Mouse (Mus musculus) liver, embryonic 11.5 days (tissue): ENCODE data around the gene Stard13. TPM values are rescaled to one million over a fixed set of nuclear protein-coding genes. Genes with fewer than 3 reads are reported as not detected.
A peak's percentile ranks its signal among the peaks of the same experiment; 100 is the strongest.

Source experiments
- ATAC-seq: fragments of 200-750 bp; cut with Nextera tagmentation; replicated peaks from 2 replicates; pipeline ENCODE4 v1.8.0; 2017; ENCODE audit warnings: moderate number of reproducible peaks, mild to moderate bottlenecking, moderate TSS enrichment, moderate library complexity; ENCODE audit not compliant: low FRiP score
- DNase-seq: peaks from one replicate; pipeline ENCODE4 v3.0.0-alpha.2; 2017; ENCODE audit warnings: low spot score
- H3K27ac ChIP-seq: fragments of 300-500 bp; sonication (generic); 2 replicates; pipeline ENCODE4 v1.5.1; 2014; ENCODE audit warnings: mild to moderate bottlenecking, low read depth, low read length, control low read depth
- H3K27me3 ChIP-seq: fragments of 300-500 bp; sonication (generic); replicated peaks from 2 replicates; pipeline ENCODE4 v1.6.1; 2014; ENCODE audit warnings: low read length, mixed read lengths; ENCODE audit not compliant: control insufficient read depth, insufficient read depth
- H3K36me3 ChIP-seq: fragments of 300-500 bp; sonication (generic); 2 replicates; pipeline ENCODE4 v1.6.1; 2014; ENCODE audit warnings: mild to moderate bottlenecking, low read length, moderate library complexity, mixed read lengths; ENCODE audit not compliant: control insufficient read depth, insufficient read depth
- H3K4me1 ChIP-seq: fragments of 300-500 bp; sonication (generic); replicated peaks from 2 replicates; pipeline ENCODE4 v1.6.1; 2014; ENCODE audit warnings: low read length, mixed read lengths; ENCODE audit not compliant: control insufficient read depth, insufficient read depth
- H3K4me2 ChIP-seq: fragments of 300-500 bp; sonication (generic); 2 replicates; pipeline ENCODE4 v1.6.1; 2014; ENCODE audit warnings: mild to moderate bottlenecking, control low read depth, moderate library complexity
- H3K4me3 ChIP-seq: fragments of 300-500 bp; sonication (generic); 2 replicates; pipeline ENCODE4 v1.5.1; 2014; ENCODE audit warnings: low read depth, low read length, control low read depth
- H3K9ac ChIP-seq: fragments of 300-500 bp; sonication (generic); 2 replicates; pipeline ENCODE4 v1.6.1; 2014; ENCODE audit warnings: low read depth, low read length, control low read depth
- H3K9me3 ChIP-seq: fragments of 300-500 bp; sonication (generic); 2 replicates; pipeline ENCODE4 v1.6.1; 2016; ENCODE audit warnings: low read length, inconsistent platforms, mixed read lengths; ENCODE audit not compliant: control insufficient read depth
- whole genome bisulfite sequencing: fragments of 180-500 bp; shearing (Covaris S2); extraction: QIAGEN DNeasy Blood & Tissue Kit; methylation state at CpG from one replicate; pipeline ENCODE4 v1.1.7; 2014; 5-methylcytosine and 5-hydroxymethylcytosine counted together
- polyA plus RNA-seq: library from polyadenylated mRNA; unstranded; fragments of >200 nt; fragmentation: Nextera tagmentation; extraction: Ambion mirVana; gene quantifications from 2 replicates; pipeline ENCODE4 v1.2.1, GENCODE M21; 2014

Stard13 gene
- polyA plus RNA-seq: 2.3 and 2.8 TPM in 2 replicates

DNA sequence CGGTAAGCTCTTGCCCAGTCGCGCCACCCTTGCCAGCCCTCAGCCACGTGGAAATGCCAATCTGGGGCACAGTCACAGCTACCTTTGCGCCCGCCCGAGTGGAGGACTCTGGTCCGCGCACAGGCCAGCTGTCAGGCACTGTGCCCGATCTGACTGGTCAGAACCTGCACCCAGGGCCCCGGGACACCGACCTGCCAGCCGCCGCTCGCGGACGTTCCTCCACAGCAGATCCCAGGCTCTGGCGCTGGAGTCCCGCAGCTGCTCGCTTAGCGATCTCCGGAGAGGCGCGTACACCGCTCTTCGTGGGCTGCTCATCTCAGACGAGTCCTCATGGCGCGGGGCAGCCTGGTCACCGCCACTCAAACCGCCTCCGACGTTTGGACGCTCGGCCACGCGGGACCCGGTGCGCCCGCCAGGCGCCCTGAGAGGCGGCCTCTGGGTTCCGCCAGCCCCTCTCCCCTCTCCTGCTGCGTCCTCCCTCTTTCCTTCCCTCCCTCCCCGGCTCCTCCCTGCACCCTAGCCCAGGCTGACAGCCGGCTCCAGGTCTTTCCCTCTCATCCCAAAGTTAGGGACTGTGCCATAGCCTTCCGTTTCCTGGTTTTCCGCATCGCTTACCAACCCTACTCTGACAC, at the start of gene Stard13:
TSS of gene Stard13 (minus strand) at position 437 of the 632 bp plus-strand sequence.
- Histone ChIP-seq H3K9me3 (no peaks in the 10 kb centered on the region), H3K27me3 (peaks cover 17% of the 10 kb centered on the region), H3K9ac (peak within 1 kb of the TSS; percentile 61), H3K36me3 (no peaks in the 10 kb centered on the region), H3K27ac (no peak within 1 kb of the TSS), H3K4me1 (no peaks in the 10 kb centered on the region; the same call in 1 of the 2 replicates), H3K4me3 (peak within 1 kb of the TSS; percentile 52), H3K4me2 (peak within 1 kb of the TSS; percentile 92)
- ATAC-seq (peak; percentile 46; the same call in 1 of the 2 replicates), DNase-seq (peak; percentile 51)
- WGBS: 2% methylated on average over 48 of the region's 49 CpGs

DNA sequence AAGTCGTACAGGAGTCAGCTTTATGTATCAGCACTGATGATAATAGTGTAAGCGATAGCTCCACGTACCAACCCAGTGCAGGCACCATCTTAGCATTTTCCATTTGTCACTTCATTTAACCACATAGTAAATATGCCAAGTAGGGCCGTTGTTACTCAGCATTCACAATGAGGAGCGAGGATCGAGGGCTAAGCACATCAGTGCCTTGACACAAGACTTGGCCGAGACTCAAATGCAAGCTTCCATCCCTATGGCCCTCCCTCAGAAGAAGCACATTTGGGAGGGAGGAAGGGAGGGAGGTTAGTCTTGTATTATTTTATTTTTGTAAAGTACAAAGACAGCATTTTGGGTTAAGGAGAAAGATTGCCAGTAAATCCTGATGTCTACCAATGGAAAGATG, 45.9 kb upstream of the Stard13 start:
- Histone ChIP-seq H3K4me1 (no peaks in the 10 kb centered on the region), H3K9me3 (no peaks in the 10 kb centered on the region), H3K36me3 (no peaks in the 10 kb centered on the region), H3K4me3 (no peak overlapping the region), H3K27ac (no peak overlapping the region), H3K9ac (no peak overlapping the region), H3K4me2 (no peak overlapping the region), H3K27me3 (no peaks in the 10 kb centered on the region)
- 84% methylated on average over 7 of the region's 7 CpGs for WGBS
- no peak for ATAC-seq
- DNase-seq: no peak

DNA sequence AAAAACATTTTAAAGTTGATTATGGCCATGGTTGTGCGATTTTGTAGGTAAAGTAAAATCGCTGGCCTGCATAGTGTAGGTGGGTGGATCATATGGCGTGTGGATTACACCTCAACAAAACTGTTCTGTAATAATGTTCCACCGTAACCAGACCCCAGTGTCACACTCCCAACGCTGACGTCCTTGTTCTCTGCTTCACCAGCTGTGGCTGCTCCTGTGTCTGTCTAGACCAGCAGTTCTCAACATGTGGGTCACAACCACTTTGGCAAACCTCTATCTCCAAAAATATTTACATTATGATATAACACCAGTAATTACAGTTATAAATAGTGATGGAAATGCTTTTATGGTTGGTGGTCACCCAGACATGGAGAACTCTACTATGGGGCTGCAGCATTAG, 44.3 kb upstream of the Stard13 start:
- 85% methylated on average over 6 of the region's 6 CpGs for WGBS
- Histone ChIP-seq H3K9ac (no peak overlapping the region), H3K27me3 (no peaks in the 10 kb centered on the region), H3K36me3 (no peaks in the 10 kb centered on the region), H3K4me3 (no peak overlapping the region), H3K27ac (no peak overlapping the region), H3K9me3 (no peaks in the 10 kb centered on the region), H3K4me1 (no peaks in the 10 kb centered on the region), H3K4me2 (no peak overlapping the region)
- ATAC-seq (no peak), DNase-seq (no peak)

DNA sequence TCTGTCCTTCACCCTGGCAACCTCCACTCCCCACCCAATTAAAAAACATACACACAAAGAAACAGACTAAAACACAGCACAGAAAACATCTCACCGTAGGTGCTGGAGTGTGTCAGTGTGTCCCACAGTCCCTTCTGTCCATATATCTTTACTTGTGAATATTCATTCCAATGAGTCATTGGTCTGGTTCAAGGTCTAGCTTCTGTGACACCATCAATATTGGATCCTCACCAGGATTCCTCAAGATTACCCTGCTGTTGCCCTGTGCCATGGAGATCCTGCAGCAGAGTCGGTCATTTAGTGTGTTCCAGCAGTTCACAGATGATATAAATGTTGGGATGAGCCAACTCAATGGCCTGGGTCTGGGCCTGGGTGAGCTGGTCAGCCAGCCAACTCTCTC, 42.4 kb upstream of the Stard13 start:
- 82% methylated on average over 2 of the region's 2 CpGs for WGBS
- no peak overlapping the region for H3K4me2 ChIP-seq
- H3K4me3 ChIP-seq: no peak overlapping the region
- DNase-seq (no peak), ATAC-seq (no peak)
- no peaks in the 10 kb centered on the region for H3K4me1 ChIP-seq
- no peak overlapping the region for H3K9ac ChIP-seq
- no peaks in the 10 kb centered on the region for H3K9me3 ChIP-seq
- H3K27me3 ChIP-seq: no peaks in the 10 kb centered on the region
- H3K27ac ChIP-seq: no peak overlapping the region
- H3K36me3 ChIP-seq: no peaks in the 10 kb centered on the region

DNA sequence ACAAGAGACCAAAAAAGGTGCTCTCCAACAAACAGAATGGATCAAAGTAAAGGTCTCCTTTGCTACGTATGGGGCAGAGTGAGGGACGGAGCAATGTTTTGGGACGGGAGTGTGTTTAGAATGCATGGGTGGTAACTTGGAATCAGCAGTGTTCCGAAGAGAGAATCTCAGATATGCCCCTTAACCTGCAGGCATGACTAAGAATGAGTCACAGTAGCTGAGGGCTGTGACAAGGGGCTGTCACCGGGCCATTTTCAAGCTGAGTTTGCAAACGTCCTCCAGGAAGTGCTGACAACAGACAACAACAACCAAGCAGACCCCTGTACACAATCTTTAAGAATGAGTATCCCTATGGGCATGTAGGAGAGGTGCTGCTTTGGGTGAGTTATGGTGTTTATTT, 40.6 kb upstream of the Stard13 start:
- H3K4me1 ChIP-seq: no peaks in the 10 kb centered on the region
- no peaks in the 10 kb centered on the region for H3K27me3 ChIP-seq
- H3K4me3 ChIP-seq: no peak overlapping the region
- no peak for DNase-seq
- no peak overlapping the region for H3K4me2 ChIP-seq
- no peak for ATAC-seq
- no peak overlapping the region for H3K27ac ChIP-seq
- no peak overlapping the region for H3K9ac ChIP-seq
- 68% methylated on average over 6 of the region's 6 CpGs for WGBS
- no peaks in the 10 kb centered on the region for H3K9me3 ChIP-seq
- H3K36me3 ChIP-seq: no peaks in the 10 kb centered on the region

DNA sequence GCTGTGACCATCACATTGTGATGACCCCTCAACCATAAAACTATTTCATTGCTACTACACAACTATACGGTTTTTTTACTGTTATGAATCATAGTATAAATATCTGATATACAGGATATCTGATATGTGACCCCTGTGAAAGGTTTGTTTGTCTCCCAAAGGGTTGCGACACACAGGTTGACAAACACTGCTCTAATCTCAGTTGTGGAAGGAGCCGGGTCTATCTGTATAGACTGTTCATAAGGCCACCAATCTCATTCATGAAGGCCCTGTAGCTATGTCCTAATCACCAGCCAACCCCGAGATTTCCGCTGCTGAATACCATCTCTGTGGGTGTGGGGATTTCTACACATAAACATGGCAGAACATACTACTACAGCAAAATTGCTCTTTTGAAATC, 37.2 kb upstream of the Stard13 start:
- H3K9ac ChIP-seq: no peak overlapping the region
- H3K4me1 ChIP-seq: no peaks in the 10 kb centered on the region
- ATAC-seq (no peak), DNase-seq (no peak)
- no peaks in the 10 kb centered on the region for H3K9me3 ChIP-seq
- H3K27me3 ChIP-seq: no peaks in the 10 kb centered on the region
- H3K4me3 ChIP-seq: no peak overlapping the region
- no peak overlapping the region for H3K27ac ChIP-seq
- WGBS: 79% methylated on average over 5 of the region's 5 CpGs
- H3K36me3 ChIP-seq: no peaks in the 10 kb centered on the region
- H3K4me2 ChIP-seq: no peak overlapping the region

DNA sequence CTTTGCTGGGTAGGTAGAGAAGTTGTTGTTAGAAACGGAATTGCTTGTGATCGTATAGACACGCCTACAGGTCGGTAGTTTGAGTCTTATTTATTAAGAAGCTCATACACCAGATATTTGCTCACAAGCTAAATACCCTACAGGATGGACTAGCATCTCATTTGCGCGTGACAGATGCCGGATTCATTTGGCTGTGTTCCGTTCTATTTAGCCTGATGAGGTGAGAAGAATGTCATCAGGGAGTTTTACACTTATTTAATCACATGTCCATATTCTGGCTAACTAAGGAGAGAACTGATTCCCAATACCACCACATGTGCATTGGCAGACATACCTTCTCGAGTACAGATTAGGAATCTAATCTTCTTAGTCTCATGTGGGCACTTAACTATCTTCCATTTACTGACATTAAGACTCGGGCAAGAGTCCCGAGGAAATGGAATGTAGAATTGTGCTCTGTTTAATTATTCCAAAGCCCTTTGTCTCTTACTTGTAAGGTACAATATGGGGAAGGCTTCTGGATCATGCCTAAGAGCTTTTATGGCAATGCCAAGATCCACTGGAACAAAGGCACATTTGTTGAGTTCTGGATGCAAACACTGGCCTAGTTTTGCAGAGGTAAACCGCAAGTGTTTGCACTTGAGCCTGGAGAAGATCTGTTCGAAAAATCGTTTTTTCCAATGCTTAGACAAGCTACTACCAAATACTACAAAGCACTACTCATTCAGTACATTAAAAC, 33.4 kb upstream of the Stard13 start:
- Histone ChIP-seq H3K36me3 (no peaks in the 10 kb centered on the region), H3K4me1 (no peaks in the 10 kb centered on the region), H3K4me3 (no peak overlapping the region), H3K9ac (no peak overlapping the region), H3K9me3 (no peaks in the 10 kb centered on the region), H3K27me3 (no peaks in the 10 kb centered on the region), H3K4me2 (no peak overlapping the region), H3K27ac (no peak overlapping the region)
- DNase-seq: no peak
- ATAC-seq: no peak
- 82% methylated on average over 14 of the region's 14 CpGs for WGBS

DNA sequence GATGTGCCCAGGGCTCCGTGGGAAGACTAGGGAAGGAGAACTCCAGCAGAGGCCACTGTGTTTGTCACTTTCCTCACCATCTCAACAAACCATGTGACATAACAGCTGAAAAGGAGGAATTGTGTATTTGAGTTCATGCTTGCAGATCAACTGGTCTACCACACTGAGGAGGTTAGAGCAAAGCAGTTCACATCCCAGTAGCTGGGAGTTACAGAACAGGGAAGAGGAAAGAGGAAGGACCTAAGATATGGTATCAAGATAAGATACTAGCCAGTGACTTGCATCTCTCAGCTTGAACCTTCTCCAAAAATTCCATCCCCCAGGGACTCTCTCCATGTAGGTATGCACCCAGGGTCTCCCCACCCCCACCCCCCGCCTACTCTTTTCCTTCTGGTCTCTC, 27.9 kb upstream of the Stard13 start:
- DNase-seq: no peak
- H3K27ac ChIP-seq: no peak overlapping the region
- H3K9me3 ChIP-seq: no peaks in the 10 kb centered on the region
- no peaks in the 10 kb centered on the region for H3K36me3 ChIP-seq
- no peaks in the 10 kb centered on the region for H3K4me1 ChIP-seq
- ATAC-seq: 0 out of 2 replicates have a peak, but pooled peaks have one; percentile 10
- H3K9ac ChIP-seq: no peak overlapping the region
- no peak overlapping the region for H3K4me2 ChIP-seq
- WGBS: 68% methylated on average over 2 of the region's 2 CpGs
- H3K4me3 ChIP-seq: no peak overlapping the region
- H3K27me3 ChIP-seq: no peaks in the 10 kb centered on the region

DNA sequence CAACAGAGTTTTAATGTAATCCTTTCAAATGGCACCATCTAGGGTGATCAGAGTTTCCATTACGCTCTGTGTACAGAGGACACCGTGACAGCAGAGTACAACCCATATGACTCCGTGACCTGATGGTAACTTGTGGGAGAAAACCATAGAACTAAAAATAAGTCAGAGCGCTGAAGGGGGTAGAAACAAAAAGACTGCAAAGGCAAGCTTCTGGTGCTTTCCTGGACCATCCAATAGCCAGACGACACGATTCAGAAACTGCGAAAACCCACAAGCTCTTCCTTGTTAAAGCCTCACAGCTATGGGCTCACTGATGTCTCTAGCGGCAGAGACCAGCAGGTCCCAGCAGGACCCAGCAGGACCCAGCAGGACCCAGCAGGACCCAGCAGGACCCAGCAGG, 18.6 kb upstream of the Stard13 start:
- Histone ChIP-seq H3K4me3 (no peak overlapping the region), H3K9ac (no peak overlapping the region), H3K27ac (no peak overlapping the region), H3K4me2 (no peak overlapping the region), H3K27me3 (no peaks in the 10 kb centered on the region), H3K36me3 (no peaks in the 10 kb centered on the region), H3K4me1 (peaks cover 5% of the 10 kb centered on the region), H3K9me3 (no peaks in the 10 kb centered on the region)
- ATAC-seq (no peak), DNase-seq (no peak)
- 68% methylated on average over 8 of the region's 8 CpGs for WGBS
